In genomic region chr4:135655499-135655898, GRCm38 (mm10) we compare ENCODE assay signal across 11 mouse cellular contexts. TPM values are rescaled to one million over a fixed set of nuclear protein-coding genes. Genes with fewer than 3 reads are reported as not detected.
DNase-seq lines count a peak whose midpoint lies in the region; ATAC-seq and TF ChIP-seq lines count a peak whose summit lies in the region.
"Had no signal": no experiment of that assay in that cellular context is flagged by ENCODE, and none has a peak within 500 bp of the region (broad histone marks: within the 10 kb centered on the region; RNA-seq: fewer than 3 reads in every experiment).

No protein-coding gene starts in this region.

- no peaks in the 10 kb centered on the region for H3K27me3 ChIP-seq in heart, embryonic 12.5 days (replicated peaks)
- H3K27me3 ChIP-seq in midbrain, embryonic 10.5 days (ENCODE audit: low read depth, poor library complexity, severe bottlenecking) = peaks cover 3% of the 10 kb centered on the region; the same call in 1 of the 2 replicates
- H3K27me3 ChIP-seq in midbrain, embryonic 11.5 days (ENCODE audit: control insufficient read depth, insufficient read depth, low read length) = no peaks in the 10 kb centered on the region
- H3K27me3 ChIP-seq in embryonic facial prominence, embryonic 12.5 days = no peaks in the 10 kb centered on the region
- H3K27me3 ChIP-seq in limb, embryonic 13.5 days = no peaks in the 10 kb centered on the region

- ATAC-seq in heart, embryonic 12.5 days (ENCODE audit: insufficient number of reproducible peaks, low FRiP score) = no peak
- ATAC-seq in midbrain, embryonic 11.5 days (ENCODE audit: low FRiP score) = no peak
- 0 out of 2 replicates have a peak, but pooled peaks have one; percentile 12 for ATAC-seq in embryonic facial prominence, embryonic 12.5 days (ENCODE audit: insufficient number of reproducible peaks, insufficient read depth, low FRiP score, low TSS enrichment)
- ATAC-seq in limb, embryonic 13.5 days (ENCODE audit: low FRiP score, low read depth) = peak; percentile 35; the same call in 1 of the 2 replicates

- H3K4me3 ChIP-seq in heart, embryonic 12.5 days = no peak overlapping the region
- H3K4me3 ChIP-seq in midbrain, embryonic 10.5 days = no peak overlapping the region
- H3K4me3 ChIP-seq in midbrain, embryonic 11.5 days (ENCODE audit: low read depth, low read length) = no peak overlapping the region
- H3K4me3 ChIP-seq in embryonic facial prominence, embryonic 12.5 days = no peak overlapping the region
- no peak overlapping the region for H3K4me3 ChIP-seq in limb, embryonic 13.5 days
- no peak overlapping the region for H3K4me3 ChIP-seq in gastrocnemius, adult 2 months
- H3K4me3 ChIP-seq: erythroblast, embryonic 14.5 days had no signal

- no peak for DNase-seq in heart, postnatal 36 days
- DNase-seq in midbrain, embryonic 10.5 days (ENCODE audit: low spot score) = no peak
- no peak for DNase-seq in midbrain, embryonic 11.5 days (ENCODE audit: low spot score, missing footprints)
- no peak for DNase-seq in gastrocnemius, adult 2 months
- no peak for DNase-seq in right cerebral cortex, adult 18-20 months
- DNase-seq: thymus, postnatal 4 days had no signal

- 11% methylated on average over 7 of the region's 7 CpGs for WGBS in heart, embryonic 12.5 days
- WGBS in midbrain, embryonic 10.5 days = 34% methylated on average over 7 of the region's 7 CpGs
- 23% methylated on average over 7 of the region's 7 CpGs for WGBS in midbrain, embryonic 11.5 days
- 16% methylated on average over 7 of the region's 7 CpGs for WGBS in embryonic facial prominence, embryonic 12.5 days
- 22% methylated on average over 7 of the region's 7 CpGs for WGBS in limb, embryonic 13.5 days

- 0 out of 2 replicates have a peak overlapping the region, but pooled peaks have one; percentile 14 for H3K4me2 ChIP-seq in heart, embryonic 12.5 days
- H3K4me2 ChIP-seq in midbrain, embryonic 11.5 days = no peak overlapping the region
- no peak overlapping the region; the same call in 1 of the 2 replicates for H3K4me2 ChIP-seq in embryonic facial prominence, embryonic 12.5 days (replicated peaks)
- H3K4me2 ChIP-seq in limb, embryonic 13.5 days (replicated peaks) = 0 out of 2 replicates have a peak overlapping the region, but pooled peaks have one; percentile 2
- H3K4me2 ChIP-seq: hindbrain, embryonic 14.5 days had no signal

- no peaks in the 10 kb centered on the region for H3K9me3 ChIP-seq in heart, embryonic 12.5 days (replicated peaks)
- H3K9me3 ChIP-seq in midbrain, embryonic 10.5 days (replicated peaks) = no peaks in the 10 kb centered on the region
- no peaks in the 10 kb centered on the region for H3K9me3 ChIP-seq in midbrain, embryonic 11.5 days (ENCODE audit: control insufficient read depth, low read length)
- no peaks in the 10 kb centered on the region for H3K9me3 ChIP-seq in embryonic facial prominence, embryonic 12.5 days
- no peaks in the 10 kb centered on the region for H3K9me3 ChIP-seq in limb, embryonic 13.5 days

- H3K4me1 ChIP-seq in heart, embryonic 12.5 days (replicated peaks) = peaks cover 73% of the 10 kb centered on the region
- H3K4me1 ChIP-seq in midbrain, embryonic 10.5 days = peaks cover 27% of the 10 kb centered on the region
- H3K4me1 ChIP-seq in midbrain, embryonic 11.5 days (ENCODE audit: control insufficient read depth, insufficient read depth, low read length) = peaks cover 8% of the 10 kb centered on the region
- peaks cover 45% of the 10 kb centered on the region for H3K4me1 ChIP-seq in embryonic facial prominence, embryonic 12.5 days
- peaks cover 58% of the 10 kb centered on the region for H3K4me1 ChIP-seq in limb, embryonic 13.5 days

- no peak for TF ChIP-seq CTCF in gastrocnemius, adult 2 months (IDR thresholded peaks at IDR 0.05)

- H3K9ac ChIP-seq in heart, embryonic 12.5 days = no peak overlapping the region
- H3K9ac ChIP-seq in midbrain, embryonic 11.5 days (ENCODE audit: low read length) = no peak overlapping the region
- no peak overlapping the region for H3K9ac ChIP-seq in embryonic facial prominence, embryonic 12.5 days
- no peak overlapping the region for H3K9ac ChIP-seq in limb, embryonic 13.5 days
- H3K9ac ChIP-seq: hindbrain, embryonic 14.5 days had no signal

- intact Hi-C loops in heart, postnatal 36 days (cut with DNase I) = no loop called here
- intact Hi-C loops in gastrocnemius, adult 2 months (cut with DNase I) = no loop called here

- no peaks in the 10 kb centered on the region for H3K36me3 ChIP-seq in heart, embryonic 12.5 days
- no peaks in the 10 kb centered on the region for H3K36me3 ChIP-seq in midbrain, embryonic 10.5 days
- H3K36me3 ChIP-seq in midbrain, embryonic 11.5 days (ENCODE audit: control insufficient read depth, insufficient read depth, low read length) = no peaks in the 10 kb centered on the region
- H3K36me3 ChIP-seq in embryonic facial prominence, embryonic 12.5 days = no peaks in the 10 kb centered on the region
- H3K36me3 ChIP-seq in limb, embryonic 13.5 days = no peaks in the 10 kb centered on the region

- H3K27ac ChIP-seq in heart, embryonic 12.5 days (ENCODE audit: poor library complexity, severe bottlenecking) = peak overlapping the region; percentile 84; the same call in 1 of the 2 replicates
- peak overlapping the region; percentile 43 for H3K27ac ChIP-seq in midbrain, embryonic 10.5 days (replicated peaks)
- H3K27ac ChIP-seq in midbrain, embryonic 11.5 days (ENCODE audit: low read depth, low read length) = no peak overlapping the region
- peak overlapping the region; percentile 63 for H3K27ac ChIP-seq in embryonic facial prominence, embryonic 12.5 days
- H3K27ac ChIP-seq in limb, embryonic 13.5 days = no peak overlapping the region
- no peak overlapping the region for H3K27ac ChIP-seq in gastrocnemius, adult 2 months

RNA-seq across cellular contexts. Expression of gene Ifnlr1, which starts 30.6 kb away (rescaled TPM):
- polyA plus RNA-seq in heart, embryonic 12.5 days (2016; fragmentation: Nextera tagmentation; extraction: Ambion mirVana) = 0.28 and 0.69 TPM in 2 replicates
- 1 to 10 TPM; 3.1 to 3.5 TPM for total RNA-seq in heart, postnatal 36 days (2021)
- polyA plus RNA-seq in midbrain, embryonic 10.5 days (2016; fragmentation: Nextera tagmentation; extraction: Ambion mirVana) = 0.10 and 0.21 TPM in 2 replicates
- polyA plus RNA-seq in midbrain, embryonic 11.5 days (2014; fragmentation: Nextera tagmentation; extraction: Ambion mirVana) = 0.08 and 0.12 TPM in 2 replicates
- 1.4 and 1.8 TPM in 2 replicates for polyA plus RNA-seq in embryonic facial prominence, embryonic 12.5 days (2016; fragmentation: Nextera tagmentation; extraction: Ambion mirVana)
- polyA plus RNA-seq in limb, embryonic 13.5 days (2015; fragmentation: Nextera tagmentation; extraction: Ambion mirVana) = 1.1 and 1.2 TPM in 2 replicates
- under 1 TPM; 0.17 to 0.31 TPM for total RNA-seq in gastrocnemius, adult 2 months (2021)
- polyA plus RNA-seq: erythroblast, embryonic 14.5 days had no signal

Comparison
In these comparisons a context has a peak if more than half of its experiments do, and no peak if none do; other contexts are left out.
1. H3K27ac ChIP-seq: peak in heart, embryonic 12.5 days (single experiment), midbrain, embryonic 10.5 days (single experiment) and embryonic facial prominence, embryonic 12.5 days (single experiment); none in midbrain, embryonic 11.5 days (single experiment), limb, embryonic 13.5 days (single experiment) and gastrocnemius, adult 2 months (single experiment).
2. ATAC-seq: peak in embryonic facial prominence, embryonic 12.5 days (single experiment) and limb, embryonic 13.5 days (single experiment); none in heart, embryonic 12.5 days (single experiment) and midbrain, embryonic 11.5 days (single experiment).
3. H3K4me2 ChIP-seq: peak in heart, embryonic 12.5 days (single experiment) and limb, embryonic 13.5 days (single experiment); none in midbrain, embryonic 11.5 days (single experiment) and embryonic facial prominence, embryonic 12.5 days (single experiment).